Mouse (Mus musculus): Measurements from ENCODE around the gene Trp63.

The Trp63 gene

DNA sequence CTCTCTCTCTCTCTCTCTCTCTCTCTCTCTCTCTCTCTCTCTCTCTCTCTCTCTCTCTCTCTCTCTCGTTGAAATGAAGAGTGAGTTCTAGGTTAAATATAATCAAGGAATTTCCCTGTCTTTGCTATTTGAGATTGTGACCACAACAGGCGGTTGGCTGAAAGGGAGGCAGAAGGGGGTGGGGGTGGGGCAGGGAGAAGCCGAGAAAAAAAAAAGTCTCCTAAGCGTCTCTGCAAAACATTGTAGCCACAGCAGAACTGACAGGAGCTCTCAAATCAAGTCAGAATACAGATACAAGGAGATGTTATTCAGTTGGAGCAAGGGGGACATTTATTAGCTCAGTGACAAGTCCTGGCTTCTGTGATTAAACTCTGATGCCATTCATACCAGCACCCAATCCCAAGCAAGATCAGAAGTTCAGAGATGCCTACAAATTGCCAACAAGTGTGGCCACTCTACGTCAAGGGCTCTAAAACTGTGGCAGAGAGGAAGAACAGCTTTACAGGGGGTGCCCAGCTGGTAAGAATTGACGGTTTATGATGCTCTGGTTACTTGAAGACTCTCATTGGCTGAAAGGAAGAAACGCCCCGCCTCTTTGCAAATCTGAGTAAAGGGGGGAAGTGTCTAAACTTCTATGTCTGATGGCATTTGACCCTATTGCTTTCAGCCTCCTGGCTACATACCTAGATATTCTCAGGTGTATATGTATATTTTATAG lies at the start of gene Trp63:
Trp63 (plus strand) TSS at position 233 of the 718 bp plus-strand sequence.
- DNase-seq (ENCODE audit: low read depth, low spot score): no peak

DNA sequence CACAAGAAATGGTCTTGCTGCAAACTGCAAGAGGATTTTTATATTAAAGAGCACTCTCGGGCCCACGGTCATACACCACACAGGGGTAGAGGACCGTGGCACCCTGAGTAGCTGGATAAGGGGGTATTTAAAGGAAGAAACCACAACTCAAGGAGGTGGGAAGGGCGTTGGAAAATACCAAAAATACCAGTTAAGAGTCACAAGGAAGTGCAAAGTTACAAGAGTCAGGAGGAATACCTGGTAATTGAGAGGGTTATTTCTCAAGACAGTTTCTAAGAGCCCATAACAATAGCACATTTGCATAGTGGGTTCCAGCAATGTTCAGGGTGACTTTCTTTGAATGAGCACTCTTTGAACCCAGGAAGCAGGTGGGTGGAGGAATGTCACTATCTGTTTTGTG lies 38.8 kb upstream of the Trp63 start:
- DNase-seq (ENCODE audit: low read depth, low spot score): peak; percentile 58

DNA sequence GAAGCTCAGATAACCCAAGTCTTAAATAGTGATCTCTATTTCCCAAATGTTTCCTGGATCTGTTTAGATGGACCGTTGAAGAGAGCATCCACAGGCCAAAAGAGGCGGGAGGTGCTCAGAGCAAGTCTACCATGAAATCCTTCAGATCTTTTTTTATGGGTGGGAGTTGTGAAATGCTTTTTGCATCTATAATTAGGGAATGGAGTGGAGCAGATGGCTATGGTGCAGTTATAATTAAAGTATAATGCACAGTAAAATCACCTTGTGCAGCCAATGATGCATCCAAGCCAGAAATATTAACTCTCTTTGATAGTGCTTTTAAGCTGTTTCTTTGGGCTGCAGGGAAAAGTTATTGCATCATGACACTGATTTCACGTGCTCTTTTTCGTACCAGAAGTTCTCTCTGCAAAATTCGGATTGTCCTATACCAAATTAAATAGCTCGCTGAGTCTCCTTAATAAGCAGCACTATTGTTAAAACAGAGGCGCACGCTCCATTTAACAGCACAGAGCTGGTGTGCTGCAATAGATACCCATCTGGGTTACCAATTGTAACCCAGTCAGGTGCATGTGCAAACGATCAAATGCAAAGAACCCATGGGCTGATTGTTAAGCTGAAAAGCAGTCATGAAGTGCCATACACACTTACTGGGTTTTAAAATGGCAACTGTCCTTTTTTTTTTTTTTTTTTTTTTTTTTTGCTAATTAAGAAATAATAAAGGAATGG lies 22.9 kb upstream of the Trp63 start:
- DNase-seq (ENCODE audit: low read depth, low spot score): no peak

DNA sequence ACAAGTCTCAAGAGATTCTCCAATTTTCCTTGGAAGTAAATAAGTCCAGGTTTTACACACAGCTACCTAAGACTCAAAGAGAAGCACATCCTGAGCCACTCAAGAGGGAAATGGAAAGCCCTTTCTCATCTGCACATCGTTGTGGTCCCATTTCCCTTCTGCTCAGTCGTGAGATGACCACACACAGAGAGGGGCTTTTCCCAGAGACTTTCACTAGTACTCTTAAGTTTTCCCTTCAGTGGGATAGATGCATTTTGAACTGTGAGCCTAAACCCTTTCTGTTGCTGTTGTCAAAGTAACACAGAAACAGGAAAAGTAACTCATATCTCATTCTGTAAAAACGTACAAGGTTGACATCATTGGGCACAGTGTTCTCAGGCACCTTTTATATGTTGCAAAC lies 20.4 kb upstream of the Trp63 start:
- DNase-seq (ENCODE audit: low read depth, low spot score): no peak

DNA sequence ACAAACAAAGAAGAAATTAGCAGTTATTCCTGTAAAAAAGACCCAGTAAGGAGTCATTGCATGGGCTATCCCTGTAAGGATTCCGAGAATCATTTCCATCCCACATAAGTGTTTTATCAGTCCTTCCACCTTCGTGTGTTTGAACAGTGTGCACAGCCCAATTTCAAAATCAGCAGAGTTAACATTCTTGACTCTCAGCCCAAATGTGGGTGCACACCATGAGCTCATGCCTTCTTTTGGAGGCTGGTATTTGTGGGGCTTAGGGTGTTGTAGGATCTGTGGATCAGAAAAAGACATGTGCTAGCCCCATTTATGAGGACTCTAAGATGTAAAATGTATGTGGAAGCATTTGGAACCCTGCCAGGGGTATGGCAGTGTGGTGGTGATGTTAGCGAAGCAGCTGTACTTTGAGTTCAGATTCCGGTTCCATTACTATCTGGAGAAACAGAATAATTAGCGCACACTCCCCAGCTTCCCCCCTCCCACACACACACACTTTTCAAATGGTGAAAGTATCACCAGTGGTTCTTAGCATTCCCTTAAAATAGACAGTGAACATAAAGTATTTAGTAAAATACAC lies 9.6 kb upstream of the Trp63 start:
- DNase-seq (ENCODE audit: low read depth, low spot score): no peak

DNA sequence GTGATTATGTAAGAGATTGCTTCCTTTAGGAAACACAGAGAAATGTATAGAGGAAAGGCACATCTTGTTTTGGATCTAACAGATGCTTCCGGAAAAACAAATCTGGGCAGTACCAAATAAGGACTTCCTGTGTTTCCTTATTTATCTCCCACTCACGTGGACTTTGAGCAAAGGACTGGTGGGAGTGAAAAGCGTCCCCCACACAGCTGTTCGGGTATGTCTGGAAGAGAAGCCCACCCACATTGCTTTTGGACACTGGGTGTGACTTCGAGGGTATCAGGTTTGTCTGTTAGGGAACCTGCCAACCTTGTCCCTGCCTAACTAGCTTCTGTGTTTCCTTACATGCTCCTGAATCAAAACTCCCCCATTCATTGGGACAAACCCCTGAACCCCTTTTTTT lies 3.2 kb upstream of the Trp63 start:
- no peak for DNase-seq (ENCODE audit: low read depth, low spot score)

DNA sequence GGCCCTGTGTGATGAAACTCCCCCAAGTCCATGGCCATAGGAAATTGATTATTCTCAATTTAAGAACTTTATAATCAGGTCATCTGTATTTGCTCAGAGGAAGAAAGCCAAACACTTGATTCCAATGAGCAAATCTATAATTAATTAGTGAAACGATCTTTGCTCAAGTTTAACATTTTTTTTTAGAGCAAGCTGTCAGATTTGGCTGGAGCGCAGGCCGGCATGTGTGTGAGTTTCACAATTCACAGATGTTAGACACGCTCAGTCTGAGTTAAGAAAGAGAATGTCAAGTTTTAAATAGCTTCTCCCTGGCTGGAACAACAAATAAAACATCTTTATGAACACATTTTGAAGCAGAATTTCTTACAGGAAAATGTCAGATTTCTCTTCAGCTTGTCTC lies 1.0 kb upstream of the Trp63 start:
- no peak for DNase-seq (ENCODE audit: low read depth, low spot score)

DNA sequence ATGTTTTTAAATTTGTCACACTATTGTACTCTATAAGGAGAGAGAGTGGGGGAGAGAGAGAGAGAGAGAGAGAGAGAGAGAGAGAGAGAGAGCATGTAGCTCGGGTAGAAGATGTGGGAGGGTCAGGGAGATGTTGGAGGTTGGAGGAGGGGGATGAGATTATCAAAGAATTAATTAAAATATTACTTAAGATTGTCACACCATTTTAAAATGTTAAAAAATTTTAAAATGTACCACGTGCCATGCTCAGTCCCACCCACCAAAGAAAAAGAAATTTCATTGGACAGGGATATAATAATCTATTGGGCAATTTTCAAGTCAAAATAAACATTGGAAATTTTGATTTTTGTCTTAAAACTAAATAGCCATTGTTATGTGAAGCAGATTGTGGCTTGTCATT lies 1.0 kb downstream of the Trp63 start:
- DNase-seq (ENCODE audit: low read depth, low spot score): no peak

DNA sequence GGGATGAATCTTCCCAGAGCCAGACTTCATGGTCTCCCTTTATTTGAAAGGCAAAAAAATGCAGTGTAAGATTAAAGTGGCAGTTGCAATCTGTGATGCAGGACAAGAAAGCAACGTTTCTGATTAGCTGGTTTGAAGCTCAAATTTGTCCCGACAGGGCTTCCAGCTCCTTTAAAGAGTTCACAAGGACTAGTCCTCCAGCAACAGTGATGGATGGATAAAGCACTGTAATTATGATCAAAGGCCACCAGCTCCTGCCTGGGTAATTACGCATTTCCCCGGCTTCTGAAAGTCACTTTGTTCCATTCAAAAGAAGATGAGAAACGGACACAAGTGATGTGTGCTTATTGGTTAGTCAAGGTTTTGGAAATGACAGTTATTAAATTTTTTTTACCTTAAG lies 7.0 kb downstream of the Trp63 start:
- no peak for DNase-seq (ENCODE audit: low read depth, low spot score)

DNA sequence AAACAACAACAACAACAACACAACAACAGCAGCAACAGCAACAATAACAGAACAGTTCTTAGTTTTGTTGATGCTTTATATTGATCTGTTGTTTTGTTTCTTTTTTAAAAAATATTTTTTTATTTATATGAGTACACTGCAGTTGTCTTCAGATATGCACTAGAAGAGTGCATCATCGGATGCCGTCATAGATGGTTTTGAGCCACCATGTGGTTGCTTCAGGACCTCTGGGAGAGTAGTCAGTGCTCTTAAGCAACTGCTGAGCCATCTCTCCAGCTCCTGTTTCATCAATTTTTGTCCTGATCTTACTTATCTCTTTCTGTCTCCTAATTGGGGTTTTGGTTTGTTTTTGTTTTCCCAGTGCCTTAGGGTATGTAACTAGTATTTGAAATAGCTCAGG lies 17.7 kb downstream of the Trp63 start:
- no peak for DNase-seq (ENCODE audit: low read depth, low spot score)

DNA sequence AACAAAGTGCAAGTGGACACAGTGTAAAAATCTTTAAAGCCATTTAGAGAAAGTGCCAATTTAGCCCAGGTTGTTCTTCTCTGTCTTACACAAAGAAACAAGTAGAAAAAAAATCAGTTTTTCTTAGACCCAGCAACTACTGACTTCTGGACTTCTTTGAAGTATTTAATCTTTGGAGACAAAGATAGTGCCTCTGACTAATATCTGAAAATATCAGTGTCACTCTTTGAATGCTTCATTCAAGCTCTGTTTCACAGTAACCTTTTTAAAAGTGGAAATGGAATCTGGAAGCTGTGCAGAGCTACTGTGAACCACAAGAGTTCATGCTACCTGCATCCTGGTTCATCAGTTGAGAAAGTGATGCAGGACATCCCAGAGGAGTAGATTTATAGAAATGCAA lies 22.7 kb downstream of the Trp63 start:
- no peak for DNase-seq (ENCODE audit: low read depth, low spot score)

DNA sequence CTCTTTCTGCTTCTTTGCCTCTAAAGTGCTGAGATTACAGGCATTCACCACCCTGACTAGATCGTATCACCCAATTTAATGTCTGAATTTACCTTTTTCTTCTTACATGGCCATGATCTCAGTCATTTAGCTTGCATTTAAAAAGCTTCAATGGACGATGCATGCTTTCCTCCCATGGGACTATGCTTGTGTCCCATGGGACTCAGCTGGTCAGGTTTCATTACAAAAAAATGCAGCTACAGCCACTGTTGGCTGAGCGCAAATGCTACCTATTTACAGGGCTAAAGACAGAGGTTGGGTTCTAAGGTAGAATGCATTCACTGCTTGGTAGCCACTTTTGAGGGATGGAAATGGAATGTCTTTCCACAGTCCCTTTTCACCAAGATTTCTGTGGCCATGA lies 32.2 kb downstream of the Trp63 start:
- DNase-seq (ENCODE audit: low read depth, low spot score): no peak

DNA sequence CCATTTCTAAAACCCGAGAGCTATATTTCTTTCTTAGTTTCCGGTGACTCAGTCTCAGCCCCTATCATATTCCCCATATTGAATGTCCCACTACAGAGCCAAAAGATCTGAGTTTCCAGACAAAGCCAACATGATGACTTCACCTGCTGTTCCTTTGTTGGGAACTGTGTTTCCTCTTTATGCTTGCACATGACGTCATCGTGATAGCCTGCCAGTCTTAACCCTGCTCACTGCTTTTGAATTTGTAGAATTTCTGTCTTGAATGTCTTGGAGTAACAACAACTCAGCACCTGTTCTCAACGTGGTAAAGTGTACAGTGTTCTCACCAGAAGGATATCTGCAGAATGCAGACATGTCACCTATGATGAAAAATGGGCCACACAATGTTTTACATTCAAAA lies 39.6 kb downstream of the Trp63 start:
- no peak for DNase-seq (ENCODE audit: low read depth, low spot score)

DNA sequence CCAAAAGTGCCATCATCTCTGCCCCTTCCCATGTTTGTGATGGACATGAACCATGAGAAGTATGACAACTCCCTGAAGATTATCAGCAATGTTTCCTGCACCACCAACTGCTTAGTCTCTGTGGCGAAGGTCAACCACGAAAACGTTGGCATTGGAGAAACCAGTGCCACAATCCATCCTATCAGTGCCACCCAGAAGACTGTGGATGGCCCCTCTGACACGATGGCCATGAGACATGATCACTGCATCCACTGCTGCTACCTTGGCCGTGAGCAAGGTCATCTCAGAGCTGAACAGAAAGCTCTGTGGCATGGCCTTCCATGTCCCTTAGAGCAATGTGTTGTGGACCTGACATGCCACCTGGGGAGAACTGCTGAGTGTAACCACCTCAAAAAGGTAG lies 43.4 kb downstream of the Trp63 start:
- no peak for DNase-seq (ENCODE audit: low read depth, low spot score)

DNA sequence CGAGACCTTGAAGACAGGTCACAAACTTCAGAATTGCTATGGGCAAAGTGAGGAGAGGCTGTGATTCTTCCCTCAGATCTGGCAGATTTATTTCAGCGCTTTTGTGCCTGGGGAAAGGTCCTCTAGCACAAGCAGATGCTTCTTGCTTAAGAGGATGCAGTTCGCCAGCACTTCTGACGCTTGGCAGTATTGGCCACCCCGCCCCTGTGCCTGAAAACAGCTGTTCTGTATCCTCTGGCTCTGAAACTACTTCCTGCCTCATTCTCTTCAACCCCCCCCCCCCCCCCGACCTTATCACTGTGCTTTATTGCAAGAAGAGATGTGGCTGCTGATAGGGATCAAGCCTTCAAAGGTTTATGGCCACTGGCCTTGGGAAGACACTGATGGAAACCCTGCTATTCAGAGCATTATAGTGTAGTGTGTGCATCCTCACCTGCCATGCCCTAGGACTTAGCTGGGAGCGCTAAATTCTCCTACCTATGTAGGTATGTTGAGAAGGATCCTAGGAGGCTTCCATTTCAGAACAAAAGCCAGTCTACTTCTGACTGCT lies 44.5 kb downstream of the Trp63 start:
- no peak for DNase-seq (ENCODE audit: low read depth, low spot score)

DNA sequence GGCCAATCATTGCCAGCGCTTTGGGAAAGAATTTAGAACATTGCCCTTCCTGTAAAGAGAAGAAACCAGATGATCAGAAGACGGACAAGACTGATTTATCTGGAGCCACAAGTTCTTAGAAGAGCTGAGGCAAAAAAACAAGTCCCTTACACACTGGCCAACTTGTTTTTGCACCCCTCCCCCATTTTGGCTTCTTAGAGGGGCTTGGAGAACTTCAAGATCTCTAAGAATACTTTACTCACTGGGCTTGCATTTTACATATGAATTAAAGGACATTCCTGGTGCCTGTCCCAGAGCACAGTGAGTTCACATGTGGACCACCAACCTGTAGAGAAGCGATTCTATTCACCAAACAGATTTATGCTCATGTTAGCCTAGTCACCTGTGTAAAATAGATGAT lies 53.3 kb downstream of the Trp63 start:
- peak; percentile 3 for DNase-seq (ENCODE audit: low read depth, low spot score)

DNA sequence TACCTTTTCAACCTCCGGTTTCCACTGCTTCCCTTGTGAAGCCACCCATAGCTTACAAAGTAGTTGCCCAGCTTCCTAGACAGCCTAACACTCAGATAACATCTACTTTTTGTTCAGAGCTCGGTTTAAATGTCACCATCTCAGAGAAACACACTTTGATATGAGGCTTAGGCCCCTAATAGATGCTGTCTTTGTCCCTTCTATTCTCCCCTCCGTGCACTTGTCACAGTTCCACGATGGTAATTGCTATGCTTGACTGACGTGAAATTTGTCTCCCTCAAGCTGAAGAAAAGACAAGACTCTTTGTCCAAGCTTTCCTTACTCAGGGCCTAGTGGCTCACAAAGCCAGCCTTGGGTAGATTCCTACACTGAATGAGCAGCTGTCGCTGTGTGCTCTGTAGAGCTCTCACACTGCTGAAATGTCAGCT lies 54.1 kb downstream of the Trp63 start:
- no peak for DNase-seq (ENCODE audit: low read depth, low spot score)

DNA sequence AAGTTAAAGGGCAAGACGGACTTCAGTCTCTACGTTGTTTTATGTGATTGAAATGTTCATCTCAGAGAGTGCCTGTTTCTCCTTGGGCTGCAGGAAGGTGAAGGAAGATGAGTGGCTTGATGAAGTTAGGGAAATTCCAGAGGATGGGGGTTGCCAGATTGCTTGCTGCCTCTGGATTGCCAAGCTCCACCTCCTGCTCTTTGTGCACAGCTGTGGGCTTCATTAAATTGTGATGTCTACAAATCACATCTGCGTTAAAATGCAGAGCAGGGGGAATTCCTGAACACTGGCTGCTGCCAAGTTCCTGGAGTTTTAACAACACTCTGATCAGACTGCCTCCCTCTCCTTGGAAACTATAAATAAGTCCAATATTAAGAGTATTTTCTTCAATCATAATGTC lies 63.2 kb downstream of the Trp63 start:
- peak; percentile 60 for DNase-seq (ENCODE audit: low read depth, low spot score)

DNA sequence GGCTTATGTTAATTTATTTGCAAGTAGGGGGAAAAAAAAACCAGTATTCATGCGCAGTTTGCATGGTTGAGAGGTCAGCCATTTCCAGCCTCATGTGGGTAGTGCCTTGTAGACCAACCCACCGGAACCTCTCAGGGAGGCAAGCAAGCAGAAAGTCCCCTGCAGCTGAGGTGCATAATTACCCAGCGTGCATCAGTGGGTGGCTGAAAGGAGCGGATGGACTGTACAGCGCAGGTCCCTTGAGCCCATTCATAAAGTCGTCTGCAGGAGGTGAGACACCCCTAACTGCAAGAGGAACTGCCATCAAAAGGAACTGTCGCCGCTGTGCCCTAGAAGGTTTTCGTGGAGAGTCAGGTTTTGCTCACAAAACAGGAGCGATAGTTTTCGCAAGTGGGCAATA lies 68.3 kb downstream of the Trp63 start:
- no peak for DNase-seq (ENCODE audit: low read depth, low spot score)

DNA sequence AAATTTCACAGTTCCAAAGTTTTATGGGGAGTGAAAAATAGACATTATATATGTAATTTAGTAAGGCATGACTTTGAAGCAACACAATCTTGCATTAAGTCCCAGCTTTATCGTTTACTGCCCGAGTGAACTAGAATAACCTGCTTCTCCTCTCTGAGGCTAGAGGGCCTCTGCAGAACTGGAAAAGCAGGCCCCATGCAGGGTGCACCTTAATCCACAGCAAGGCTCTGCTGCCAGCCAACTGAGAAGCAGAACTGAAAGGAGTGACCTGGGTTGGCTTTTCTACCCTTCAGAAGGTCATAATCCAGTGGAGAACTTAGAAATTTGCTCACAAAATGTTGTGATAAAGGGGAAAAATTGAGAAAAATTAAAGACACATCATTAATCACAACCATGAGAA lies 74.5 kb downstream of the Trp63 start:
- DNase-seq (ENCODE audit: low read depth, low spot score): no peak

DNA sequence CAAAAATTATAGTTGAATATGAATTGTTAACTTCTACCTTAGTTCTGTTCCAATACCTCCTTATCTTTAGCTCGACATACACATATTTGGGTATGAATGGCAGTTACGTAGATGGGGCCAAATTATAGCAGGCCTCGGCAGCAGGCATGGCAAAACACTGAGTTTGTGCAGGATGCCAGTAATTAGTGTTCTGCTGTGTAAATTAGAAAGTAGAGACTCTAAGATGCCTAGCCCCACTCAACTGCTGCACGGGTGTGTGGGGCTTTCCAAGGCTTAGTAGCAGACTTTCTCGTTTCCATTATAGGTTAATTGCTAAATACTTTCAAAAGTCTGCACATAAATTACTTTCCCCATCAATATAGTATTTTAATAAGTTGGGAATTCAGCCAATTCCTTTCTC lies 82.0 kb downstream of the Trp63 start:
- DNase-seq (ENCODE audit: low read depth, low spot score): no peak

DNA sequence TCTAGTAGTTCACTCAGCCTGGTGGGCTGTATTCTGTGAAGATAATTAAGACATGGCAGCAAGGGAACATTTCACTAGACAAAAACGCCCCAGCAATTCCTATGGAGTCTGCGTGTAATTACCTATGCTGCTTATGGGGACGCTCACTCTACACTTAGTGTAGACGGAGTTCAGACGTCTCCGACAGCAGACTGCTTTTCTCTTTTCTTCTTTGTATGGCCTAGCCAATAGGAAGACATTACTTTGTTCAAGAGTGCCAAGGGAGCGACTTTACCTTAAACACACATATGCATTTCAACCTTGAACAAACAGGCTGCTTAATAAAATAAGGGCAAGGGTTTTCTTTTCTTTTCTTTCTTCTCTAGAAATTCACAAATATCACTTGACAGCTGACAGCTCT lies 91.0 kb downstream of the Trp63 start:
- DNase-seq (ENCODE audit: low read depth, low spot score): no peak

DNA sequence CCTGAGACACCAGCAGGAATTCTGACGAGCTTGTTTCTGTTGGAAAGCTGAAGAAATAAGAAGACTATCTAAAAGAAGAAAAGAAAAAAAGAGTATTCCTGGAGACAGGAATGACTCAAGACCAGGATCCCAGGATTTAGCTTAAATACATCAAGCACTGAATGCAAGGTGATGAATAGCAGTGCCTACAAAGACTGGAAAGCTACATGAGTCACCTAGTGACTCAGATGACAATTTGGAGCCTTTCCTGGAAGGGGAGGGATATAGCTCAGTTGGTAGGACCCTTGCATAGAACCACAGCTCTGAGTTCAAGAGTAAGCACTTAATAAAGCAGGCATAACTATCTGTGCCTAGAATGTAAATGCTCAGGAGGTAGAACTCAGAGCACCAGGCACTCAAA lies 93.9 kb downstream of the Trp63 start:
- DNase-seq (ENCODE audit: low read depth, low spot score): no peak

Measured in ES-CJ7 (cell line).